Mouse (Mus musculus) monocyte, adult 5-6 weeks (primary cell): ENCODE measurements around the gene Slc27a3. TPM values are rescaled to one million over a fixed set of nuclear protein-coding genes. Genes with fewer than 3 reads are reported as not detected.
"Not testable (repeated sequence)": the region's sequence is repeated elsewhere in the genome, so short reads cannot be mapped to it uniquely, and the experiment has no call there.

Source experiments
- ATAC-seq: fragments of 153-309, 156-312 bp; replicated peaks from 2 replicates; pipeline ENCODE4 v1.8.0; 2017; ENCODE audit warnings: mild to moderate bottlenecking; ENCODE audit not compliant: low TSS enrichment, insufficient number of reproducible peaks, severe bottlenecking, poor library complexity, low FRiP score
- total RNA-seq: library from RNA; stranded (forward); fragments of 200-1000, 200-491, 200-594 nt; gene quantifications from 3 replicates; pipeline ENCODE4 v1.2.3, GENCODE M21; 2017

Slc27a3 gene
- total RNA-seq, 1 experiment from 2014 or later = not detected

DNA sequence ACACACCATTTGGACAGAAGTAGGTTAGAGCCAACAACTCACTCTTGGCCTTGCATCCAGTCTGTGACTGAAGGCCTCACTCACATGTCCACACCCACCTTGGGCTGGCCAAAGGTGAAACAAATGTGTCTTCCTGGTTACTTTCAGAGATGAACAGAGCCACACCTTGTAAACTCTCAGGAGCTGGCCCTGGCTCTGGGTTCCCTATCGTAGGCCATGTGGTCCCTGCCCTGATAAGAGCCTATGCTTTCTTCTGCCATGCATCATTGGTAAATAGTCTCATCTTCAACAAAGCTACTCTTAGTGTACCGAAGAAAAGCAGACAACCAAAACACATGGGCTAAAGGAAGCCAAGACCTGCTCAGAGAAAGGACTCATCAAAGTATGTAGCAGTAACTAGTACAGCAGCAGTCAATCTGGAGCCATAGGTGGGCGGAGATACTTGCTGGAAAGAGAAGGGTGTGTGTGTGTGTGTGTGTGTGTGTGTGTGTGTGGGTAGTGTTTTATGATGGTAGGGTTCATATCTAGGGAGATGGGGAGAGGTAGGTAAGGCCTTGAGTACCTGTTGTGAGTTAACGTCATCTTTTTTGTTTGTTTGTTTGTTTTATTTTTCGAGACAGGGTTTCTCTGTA, 22.6 kb downstream of the Slc27a3 start:
- ATAC-seq = no peak

DNA sequence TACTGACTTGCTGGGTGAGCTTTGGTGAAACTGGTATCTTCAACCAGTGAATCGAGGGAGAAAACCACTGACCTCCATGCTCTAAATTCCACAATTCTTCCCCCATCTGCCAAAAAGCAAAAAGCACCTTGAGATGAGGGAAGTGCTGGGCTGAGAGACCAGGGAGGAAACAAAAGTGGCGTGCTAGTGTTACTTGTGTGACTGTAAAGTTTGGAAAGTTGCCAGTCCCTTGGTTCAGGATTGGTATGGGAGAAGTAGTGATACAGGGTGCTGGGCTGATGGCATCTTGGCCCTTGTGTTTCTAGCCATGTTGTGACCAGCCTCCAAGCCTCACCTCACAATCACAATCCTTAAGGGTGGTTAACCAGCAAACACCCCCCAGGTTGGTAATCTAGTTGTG, 27.4 kb downstream of the Slc27a3 start:
- ATAC-seq = 0 out of 2 replicates have a peak, but pooled peaks have one; percentile 15

DNA sequence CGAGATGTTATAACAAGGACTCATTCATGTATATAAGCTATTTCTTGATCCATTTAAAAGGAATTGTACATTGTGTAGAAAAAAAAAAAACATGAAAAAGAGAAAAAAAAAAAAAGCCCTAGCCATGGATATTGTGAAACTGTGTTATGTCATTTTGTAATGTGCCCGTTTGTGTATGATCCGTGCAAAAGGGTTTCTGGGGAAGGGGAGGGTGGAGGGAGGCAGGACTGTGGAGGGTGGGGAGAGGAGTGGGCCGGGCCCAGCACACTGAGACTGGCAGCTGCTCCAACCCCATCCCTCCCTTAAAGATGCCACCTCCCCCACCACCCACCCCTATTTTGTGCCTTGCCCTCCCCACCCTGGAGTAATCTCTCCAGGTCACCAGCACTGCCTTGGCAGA, 28.3 kb downstream of the Slc27a3 start:
- ATAC-seq = no peak

DNA sequence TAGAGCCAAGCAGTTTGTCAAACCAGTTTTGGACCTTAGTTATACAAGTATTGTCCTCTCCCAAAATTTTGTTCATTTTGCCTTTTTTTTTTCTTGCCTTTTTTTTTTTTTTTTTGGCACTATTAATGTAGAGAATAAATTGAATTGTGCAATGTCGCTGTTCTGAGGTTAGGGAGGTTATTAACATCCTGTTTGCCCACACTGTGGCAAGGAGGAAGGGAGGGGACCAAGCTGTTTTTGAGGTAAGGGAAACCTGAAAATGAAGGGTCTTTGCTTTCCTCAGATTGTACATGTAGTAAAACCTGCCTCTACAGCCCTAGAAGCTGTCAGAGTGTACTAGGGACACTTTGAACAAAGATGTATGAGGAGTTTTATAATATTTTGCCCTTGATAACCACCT, 30.5 kb downstream of the Slc27a3 start:
- no peak for ATAC-seq

DNA sequence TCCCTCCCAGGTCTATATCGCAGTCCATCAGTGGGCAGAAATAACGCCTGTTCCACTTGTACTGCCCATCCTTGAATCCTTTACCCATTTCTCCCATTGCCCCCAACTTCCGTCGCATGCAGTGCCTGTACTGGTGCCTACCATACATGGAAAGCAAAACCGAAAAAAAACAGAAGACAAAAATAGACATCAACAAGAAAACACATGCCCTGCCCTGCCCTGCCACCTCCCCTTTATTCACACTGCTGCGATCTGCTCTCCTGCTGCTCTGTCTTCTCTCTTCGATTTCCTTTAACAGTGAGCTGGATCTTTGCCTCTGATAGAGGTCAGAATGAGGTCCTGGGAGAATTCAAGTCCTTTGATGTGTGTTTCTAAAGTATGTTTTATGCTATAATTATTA, 31.8 kb downstream of the Slc27a3 start:
- ATAC-seq = no peak

DNA sequence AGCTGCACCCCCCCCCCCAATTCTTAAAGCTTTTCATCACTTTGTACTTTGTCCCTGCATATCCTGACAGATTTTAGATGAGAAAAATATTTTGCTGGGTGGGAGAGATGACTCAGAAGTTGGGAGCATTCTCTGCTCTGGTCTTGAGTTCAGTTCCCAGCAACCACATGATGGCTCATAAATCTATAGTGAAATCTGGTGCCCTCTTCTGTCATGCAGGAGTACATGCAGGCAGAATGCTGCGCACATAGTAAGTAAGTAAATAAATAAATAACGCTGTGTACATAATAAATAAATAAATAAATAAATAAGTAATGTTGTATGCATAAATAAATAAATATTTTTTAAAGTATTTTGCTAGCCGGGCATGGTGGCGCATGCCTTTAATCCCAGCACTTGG, 41.9 kb downstream of the Slc27a3 start:
- no peak for ATAC-seq

DNA sequence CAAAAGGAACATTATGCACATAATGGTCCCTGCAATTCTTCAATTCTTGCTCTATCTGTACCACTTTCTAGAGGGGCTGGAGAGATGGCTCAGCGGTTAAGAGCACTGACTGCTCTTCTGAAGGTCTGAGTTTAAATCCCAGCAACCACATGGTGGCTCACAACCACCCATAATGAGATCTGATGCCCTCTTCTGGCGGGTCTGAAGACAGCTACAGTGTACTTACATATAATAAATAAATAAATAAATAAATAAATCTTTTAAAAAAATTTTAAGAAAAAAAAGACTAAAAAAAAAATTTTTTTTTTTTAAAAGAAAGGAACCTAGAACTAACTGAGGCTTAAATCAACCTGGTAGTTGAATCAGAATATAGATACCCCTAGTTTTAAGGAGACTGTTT, 46.9 kb downstream of the Slc27a3 start:
- ATAC-seq = not testable (repeated sequence)

DNA sequence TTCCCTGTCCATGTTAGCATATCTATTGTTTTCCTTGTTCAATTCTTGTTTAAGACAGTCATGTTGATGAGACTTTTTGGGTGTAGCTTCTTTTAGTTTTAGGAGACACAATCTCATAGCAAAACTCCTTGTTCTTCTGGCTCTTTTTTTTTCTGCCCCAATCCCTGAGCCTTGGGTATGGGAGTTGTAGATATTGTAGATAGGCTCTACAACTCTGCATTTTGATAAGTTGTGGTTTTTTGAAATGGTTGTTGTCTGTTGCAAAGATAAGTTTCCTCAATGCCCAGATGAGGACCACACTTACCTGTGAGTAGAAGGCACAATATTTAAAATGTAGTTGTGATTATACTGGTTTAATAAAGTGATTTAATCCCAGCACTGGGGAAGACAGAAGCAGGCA, 49.6 kb downstream of the Slc27a3 start:
- no peak for ATAC-seq

DNA sequence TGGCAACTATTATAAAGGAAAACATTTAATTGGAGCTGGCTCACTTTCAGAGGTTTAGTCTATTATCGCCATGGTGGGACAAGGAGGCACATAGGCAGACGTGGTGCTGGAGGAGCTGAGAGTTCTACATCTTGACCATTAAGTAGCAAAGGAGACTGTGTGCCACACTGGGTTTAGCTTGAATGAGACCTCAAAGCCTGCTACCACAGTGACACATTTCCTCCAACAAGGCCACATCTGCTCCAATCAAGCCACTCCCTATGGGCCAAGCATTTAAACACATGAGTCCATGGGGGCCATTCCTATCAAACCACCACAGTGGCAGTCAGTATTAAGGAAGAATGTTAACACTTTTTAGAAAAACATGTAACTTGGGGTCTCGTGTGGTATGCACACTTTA, 51.5 kb downstream of the Slc27a3 start:
- ATAC-seq = no peak

DNA sequence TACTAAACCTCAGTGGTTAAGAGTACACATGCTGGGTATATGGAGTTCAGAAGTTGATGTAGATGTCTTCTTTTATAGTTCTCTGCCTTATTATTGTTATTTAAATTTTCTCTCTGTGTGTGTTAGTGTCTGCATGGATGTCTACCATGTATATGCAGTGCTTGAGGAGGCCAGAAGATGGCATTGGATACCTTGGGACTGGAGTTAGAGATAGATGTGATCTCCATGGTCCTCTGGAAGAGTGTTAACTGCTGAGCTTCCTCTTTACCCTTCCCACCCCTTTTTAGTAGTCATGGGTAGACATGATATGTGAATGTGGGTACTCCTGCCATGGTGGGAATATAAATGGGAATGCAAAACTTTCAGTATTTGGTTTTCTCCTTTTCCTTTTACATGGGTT, 54.2 kb downstream of the Slc27a3 start:
- ATAC-seq = no peak

Other genes starting within 250 kb of the Slc27a3 start
- 4,989 to 6,509 TPM (median 5,955 TPM) in 3 replicates for gene Rps27, start 176.3 kb downstream of the Slc27a3 start, total RNA-seq
- not detected in 3 replicates for gene Rab13, start 176.2 kb downstream of the Slc27a3 start, total RNA-seq
- gene Jtb, start 158.3 kb downstream of the Slc27a3 start, total RNA-seq = 64.6 to 97.8 TPM (median 65.2 TPM) in 3 replicates
- 0.49 to 1.1 TPM in 2 of 3 replicates, not detected in the other for gene Creb3l4, start 146.4 kb downstream of the Slc27a3 start, total RNA-seq
- 32.3 to 49.4 TPM (median 46.6 TPM) in 3 replicates for gene Slc39a1, start 141.8 kb downstream of the Slc27a3 start, total RNA-seq
- gene Crtc2, start 135.8 kb downstream of the Slc27a3 start, total RNA-seq = 19.2 to 40.7 TPM (median 19.9 TPM) in 3 replicates
- gene Dennd4b, start 124.8 kb downstream of the Slc27a3 start, total RNA-seq = 15.4 to 39.1 TPM (median 16.3 TPM) in 3 replicates
- gene Gatad2b, start 96.8 kb downstream of the Slc27a3 start, total RNA-seq = 26.9 to 46.5 TPM (median 34.1 TPM) in 3 replicates
- 11.7 to 26.5 TPM (median 12.9 TPM) in 3 replicates for gene Ints3, start 43.7 kb upstream of the Slc27a3 start, total RNA-seq
- gene Npr1, start 75.9 kb upstream of the Slc27a3 start, total RNA-seq = not detected in 3 replicates
- 72.4 to 84.1 TPM (median 74.7 TPM) in 3 replicates for gene Ilf2, start 86.2 kb upstream of the Slc27a3 start, total RNA-seq
- gene Snapin, start 101.1 kb upstream of the Slc27a3 start, total RNA-seq = 52.4 to 94.4 TPM (median 62.0 TPM) in 3 replicates
- 65.3 to 100 TPM (median 80.3 TPM) in 3 replicates for gene Chtop, start 119.6 kb upstream of the Slc27a3 start, total RNA-seq
- gene S100a1, start 124.5 kb upstream of the Slc27a3 start, total RNA-seq = 24.0 to 71.5 TPM (median 39.2 TPM) in 3 replicates
- gene S100a13, start 124.5 kb upstream of the Slc27a3 start, total RNA-seq = 111 to 176 TPM (median 141 TPM) in 3 replicates
- gene S100a14, start 136.9 kb upstream of the Slc27a3 start, total RNA-seq = 3.0 TPM in 1 of 3 replicates, not detected in the others
- not detected in 3 replicates for gene S100a16, start 147.3 kb upstream of the Slc27a3 start, total RNA-seq
- gene S100a3, start 170.6 kb upstream of the Slc27a3 start, total RNA-seq = not detected in 3 replicates
- not detected in 3 replicates for gene S100a2, start 200.3 kb upstream of the Slc27a3 start, total RNA-seq
- not detected in 3 replicates for gene Gm42674, start 212.0 kb upstream of the Slc27a3 start, total RNA-seq
- 562 to 1,115 TPM (median 1,082 TPM) in 3 replicates for gene S100a4, start 213.8 kb upstream of the Slc27a3 start, total RNA-seq
- gene S100a5, start 218.6 kb upstream of the Slc27a3 start, total RNA-seq = not detected in 3 replicates
- gene S100a6, start 222.9 kb upstream of the Slc27a3 start, total RNA-seq = 318 to 564 TPM (median 521 TPM) in 3 replicates